Mouse (Mus musculus) limb, embryonic 15.5 days (tissue): ENCODE results near the gene Paqr5. TPM values are rescaled to one million over a fixed set of nuclear protein-coding genes. Genes with fewer than 3 reads are reported as not detected.

ENCODE experiments used
- ATAC-seq: fragments of 200-750 bp; cut with Nextera tagmentation; 2 replicates; pipeline ENCODE4 v1.8.0; 2017; ENCODE audit warnings: low read depth, moderate TSS enrichment; ENCODE audit not compliant: insufficient number of reproducible peaks, low FRiP score, low TSS enrichment
- H3K27ac ChIP-seq: fragments of 300-500 bp; sonication (generic); 2 replicates; pipeline ENCODE4 v1.5.1; 2015; ENCODE audit warnings: moderate library complexity, mild to moderate bottlenecking, inconsistent platforms
- H3K27me3 ChIP-seq: fragments of 300-500 bp; sonication (generic); 2 replicates; pipeline ENCODE4 v1.6.1; 2015; ENCODE audit warnings: inconsistent platforms
- H3K36me3 ChIP-seq: fragments of 300-500 bp; sonication (generic); 2 replicates; pipeline ENCODE4 v1.6.1; 2015; ENCODE audit warnings: inconsistent platforms
- H3K4me1 ChIP-seq: fragments of 300-500 bp; sonication (generic); 2 replicates; pipeline ENCODE4 v1.6.1; 2015; ENCODE audit warnings: inconsistent platforms
- H3K4me2 ChIP-seq: fragments of 300-500 bp; sonication (generic); 2 replicates; pipeline ENCODE4 v1.6.1; 2015; ENCODE audit warnings: mild to moderate bottlenecking, inconsistent platforms
- H3K4me3 ChIP-seq: fragments of 300-500 bp; sonication (generic); 2 replicates; pipeline ENCODE4 v1.5.1; 2015; ENCODE audit warnings: mild to moderate bottlenecking, inconsistent platforms
- H3K9ac ChIP-seq: fragments of 300-500 bp; sonication (generic); 2 replicates; pipeline ENCODE4 v1.6.1; 2015; ENCODE audit warnings: inconsistent platforms
- H3K9me3 ChIP-seq: fragments of 300-500 bp; sonication (generic); 2 replicates; pipeline ENCODE4 v1.6.1; 2016; ENCODE audit warnings: inconsistent platforms
- WGBS: fragments of 180-500 bp; shearing (Covaris S2); methylation state at CpG from one replicate; pipeline ENCODE4 v1.1.7; 2015; 5-methylcytosine and 5-hydroxymethylcytosine counted together
- polyA plus RNA-seq: library from polyadenylated mRNA; unstranded; fragments of >200 nt; fragmentation: Nextera tagmentation; extraction: Ambion mirVana; gene quantifications from 2 replicates; pipeline ENCODE4 v1.2.1, GENCODE M21; 2015

Paqr5 gene
- polyA plus RNA-seq, 1 experiment from 2014 or later = 23.0 TPM

DNA sequence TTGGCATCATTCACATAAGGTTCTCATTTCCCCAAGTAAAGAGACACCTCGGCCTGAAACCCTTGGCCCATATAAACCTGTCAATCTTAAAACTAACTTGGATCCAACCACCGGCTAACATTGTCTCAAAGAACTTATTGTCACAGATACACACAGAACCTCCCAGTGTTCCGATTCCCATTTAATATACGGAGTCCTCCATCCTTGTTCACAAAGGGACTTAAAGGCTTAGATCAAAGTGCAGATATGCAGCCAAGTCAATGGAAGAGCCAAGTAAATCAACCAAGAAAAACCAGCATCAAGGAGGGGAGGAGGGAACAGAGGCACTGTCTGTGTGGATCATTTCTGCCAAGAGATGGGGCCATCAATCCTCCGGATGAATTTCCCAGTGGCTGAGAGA is 121.1 kb downstream of the Paqr5 start:
- H3K9ac ChIP-seq = no peak overlapping the region
- no peaks in the 10 kb centered on the region for H3K9me3 ChIP-seq
- no peak overlapping the region for H3K27ac ChIP-seq
- H3K27me3 ChIP-seq = peaks cover under 1% of the 10 kb centered on the region
- H3K4me3 ChIP-seq = no peak overlapping the region
- WGBS = 46% methylated on average over 5 of the region's 5 CpGs
- no peak for ATAC-seq
- no peak overlapping the region for H3K4me2 ChIP-seq
- H3K36me3 ChIP-seq = no peaks in the 10 kb centered on the region
- peaks cover 5% of the 10 kb centered on the region; the same call in 1 of the 2 replicates for H3K4me1 ChIP-seq

DNA sequence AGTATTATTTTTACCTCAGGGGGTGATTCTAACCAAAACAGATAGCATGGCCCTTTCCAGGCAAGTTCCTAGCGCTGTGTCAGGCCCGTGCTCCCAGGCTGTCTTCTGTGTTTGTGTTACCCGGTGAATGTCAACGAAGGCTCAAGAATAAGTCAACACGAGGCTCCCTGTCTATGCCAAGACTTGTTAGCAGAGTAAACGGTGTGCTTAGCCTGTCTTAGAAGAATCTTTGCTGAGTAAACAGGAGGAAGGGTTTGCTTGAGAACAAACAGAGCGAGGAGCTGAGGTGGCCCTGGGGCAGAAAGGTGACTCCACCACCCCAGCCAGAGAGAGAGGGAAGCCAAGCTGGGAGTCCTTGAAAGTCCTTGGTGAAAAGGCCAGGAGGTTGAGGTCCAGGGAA is 122.5 kb downstream of the Paqr5 start:
- no peak for ATAC-seq
- peaks cover 6% of the 10 kb centered on the region for H3K27me3 ChIP-seq
- H3K27ac ChIP-seq = no peak overlapping the region
- no peak overlapping the region for H3K4me3 ChIP-seq
- WGBS = 46% methylated on average over 7 of the region's 7 CpGs
- peaks cover 9% of the 10 kb centered on the region for H3K4me1 ChIP-seq
- no peaks in the 10 kb centered on the region for H3K9me3 ChIP-seq
- no peak overlapping the region for H3K9ac ChIP-seq
- no peaks in the 10 kb centered on the region for H3K36me3 ChIP-seq
- H3K4me2 ChIP-seq = no peak overlapping the region

Other genes with a start within 250 kb of the Paqr5 start
- gene Rplp1, start 112.3 kb downstream of the Paqr5 start, polyA plus RNA-seq = 1,380 and 1,628 TPM in 2 replicates
- 91.2 and 92.0 TPM in 2 replicates for gene Kif23, start 80.1 kb downstream of the Paqr5 start, polyA plus RNA-seq
- gene Glce, start 95.8 kb upstream of the Paqr5 start, polyA plus RNA-seq = 26.8 and 29.1 TPM in 2 replicates